Mouse (Mus musculus) ES-Bruce4 (cell line): Measurements from ENCODE around the gene Rps29. TPM values are rescaled to one million over a fixed set of nuclear protein-coding genes. Genes with fewer than 3 reads are reported as not detected.
"Not testable (repeated sequence)": the region's sequence is repeated elsewhere in the genome, so short reads cannot be mapped to it uniquely, and the experiment has no call there.

ENCODE experiments used
- H3K27ac ChIP-seq: 2 replicates; pipeline ENCODE4 v1.5.1; 2012; ENCODE audit warnings: low read length, inconsistent platforms; ENCODE audit not compliant: insufficient read depth
- H3K27me3 ChIP-seq: 2 replicates; pipeline ENCODE4 v1.6.1; 2012; ENCODE audit warnings: mild to moderate bottlenecking, low read length, inconsistent platforms; ENCODE audit not compliant: control insufficient read depth, poor library complexity, insufficient read depth, severe bottlenecking
- H3K36me3 ChIP-seq: 2 replicates; pipeline ENCODE4 v1.6.1; 2012; ENCODE audit warnings: inconsistent platforms, mild to moderate bottlenecking, low read length, moderate library complexity; ENCODE audit not compliant: control insufficient read depth, poor library complexity, insufficient read depth, severe bottlenecking
- H3K4me1 ChIP-seq: one replicate; pipeline ENCODE4 v1.8.1; 2011; ENCODE audit warnings: low read length; ENCODE audit not compliant: control insufficient read depth, insufficient read depth
- H3K4me3 ChIP-seq: 2 replicates; pipeline ENCODE4 v1.5.1; 2011; ENCODE audit warnings: low read depth, mild to moderate bottlenecking, low read length
- H3K9ac ChIP-seq: 2 replicates; pipeline ENCODE4 v1.6.1; 2012; ENCODE audit warnings: low read depth, mild to moderate bottlenecking, inconsistent platforms; ENCODE audit not compliant: poor library complexity, severe bottlenecking
- H3K9me3 ChIP-seq: replicated peaks from 2 replicates; pipeline ENCODE4 v1.6.1; 2012; ENCODE audit warnings: mild to moderate bottlenecking, low read length, inconsistent platforms; ENCODE audit not compliant: control insufficient read depth, poor library complexity, insufficient read depth, severe bottlenecking
- CTCF ChIP-seq: IDR thresholded peaks from one replicate; pipeline ENCODE4 v1.8.1; 2011; ENCODE audit warnings: low read depth, low read length
- EP300 ChIP-seq: IDR thresholded peaks from 2 replicates; pipeline ENCODE4 v1.6.1; 2011; ENCODE audit warnings: low read depth, low read length; ENCODE audit not compliant: insufficient read depth
- POLR2A ChIP-seq: IDR thresholded peaks from one replicate; pipeline ENCODE4 v1.8.1; 2011; ENCODE audit warnings: low read length; ENCODE audit not compliant: insufficient read depth
- polyA plus RNA-seq: library from polyadenylated mRNA; stranded (reverse); fragments of >200 nt; gene quantifications from 2 replicates; pipeline ENCODE4 v1.2.4, GENCODE M21; 2011; ENCODE audit warnings: low read depth; ENCODE audit not compliant: missing spikeins, insufficient read depth, insufficient read length

The Rps29 gene
- polyA plus RNA-seq, 1 experiment, result 1,335 TPM

- no peak within 1 kb of the TSS for H3K27ac ChIP-seq
- H3K27me3 ChIP-seq, result no peaks in the 10 kb centered on the region
- no peaks in the 10 kb centered on the region for H3K9me3 ChIP-seq
- H3K4me1 ChIP-seq, result peaks cover 2% of the 10 kb centered on the region
- H3K9ac ChIP-seq, result peak within 1 kb of the TSS; percentile 62
- H3K4me3 ChIP-seq, result peak within 1 kb of the TSS; percentile 86
- peak; percentile 62 for TF ChIP-seq POLR2A
- TF ChIP-seq CTCF, result no peak
- TF ChIP-seq EP300, result 0 out of 2 replicates have a peak, but pooled peaks have one; percentile 14
- H3K36me3 ChIP-seq, result no peaks in the 10 kb centered on the region
These were observed 9.6 kb upstream of the Rps29 start, which contains the start of gene Lrr1 for GRCm38 (mm10) chr12:69168461-69169106. TSS of gene Lrr1 (plus strand) at chr12:69168814.

GRCm38 (mm10) chr12:69167656-69168460 lies 8.9 kb upstream of the Rps29 start:
- H3K9ac ChIP-seq, result peak overlapping the region; percentile 62
- H3K4me1 ChIP-seq, result peaks cover 2% of the 10 kb centered on the region
- peak overlapping the region; percentile 86 for H3K4me3 ChIP-seq
- H3K9me3 ChIP-seq, result no peaks in the 10 kb centered on the region
- no peak for TF ChIP-seq CTCF
- TF ChIP-seq EP300, result no peak
- peak; percentile 44 for TF ChIP-seq POLR2A
- no peak overlapping the region for H3K27ac ChIP-seq
- no peaks in the 10 kb centered on the region for H3K27me3 ChIP-seq
- H3K36me3 ChIP-seq, result no peaks in the 10 kb centered on the region

- not testable (repeated sequence) for H3K9ac ChIP-seq, H3K27ac ChIP-seq, H3K4me3 ChIP-seq, H3K27me3 ChIP-seq, H3K4me1 ChIP-seq, H3K9me3 ChIP-seq, H3K36me3 ChIP-seq
These were observed 8.0 kb upstream of the Rps29 start for GRCm38 (mm10) chr12:69166861-69167581.

- H3K27me3 ChIP-seq, result no peaks in the 10 kb centered on the region
These were observed 5.9 kb upstream of the Rps29 start for GRCm38 (mm10) chr12:69164904-69165303.

DNA sequence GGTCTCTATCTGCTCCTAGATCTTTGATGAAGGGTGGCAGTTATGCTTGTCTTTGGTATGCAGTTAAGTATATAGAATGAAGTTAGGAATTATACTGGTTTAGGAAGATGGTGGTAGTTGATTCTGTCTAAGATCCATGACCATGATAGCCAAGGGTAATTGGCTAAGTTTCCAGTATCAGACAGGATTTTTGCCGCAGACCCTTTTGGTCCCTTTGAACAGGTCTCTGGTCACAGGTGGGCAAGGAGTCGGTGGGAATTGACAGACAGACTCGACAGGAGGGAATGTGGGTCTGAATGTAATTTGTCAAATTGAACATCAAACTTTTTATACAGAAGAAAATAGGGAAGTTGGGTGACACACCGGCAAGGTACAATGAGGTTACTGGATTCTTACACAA lies 4.6 kb upstream of the Rps29 start:
- not testable (repeated sequence) for H3K27ac ChIP-seq, H3K27me3 ChIP-seq, H3K9ac ChIP-seq, H3K4me1 ChIP-seq, H3K4me3 ChIP-seq, H3K9me3 ChIP-seq, H3K36me3 ChIP-seq

More at GRCm38 (mm10) chr12:69164904-69165303, 5.9 kb upstream of the Rps29 start:
- Histone ChIP-seq H3K9me3 (no peaks in the 10 kb centered on the region), H3K4me1 (peaks cover 2% of the 10 kb centered on the region), H3K9ac (no peak overlapping the region), H3K27ac (no peak overlapping the region), H3K36me3 (no peaks in the 10 kb centered on the region), H3K4me3 (no peak overlapping the region)
- TF ChIP-seq CTCF, result no peak
- no peak for TF ChIP-seq EP300
- TF ChIP-seq POLR2A, result no peak

DNA sequence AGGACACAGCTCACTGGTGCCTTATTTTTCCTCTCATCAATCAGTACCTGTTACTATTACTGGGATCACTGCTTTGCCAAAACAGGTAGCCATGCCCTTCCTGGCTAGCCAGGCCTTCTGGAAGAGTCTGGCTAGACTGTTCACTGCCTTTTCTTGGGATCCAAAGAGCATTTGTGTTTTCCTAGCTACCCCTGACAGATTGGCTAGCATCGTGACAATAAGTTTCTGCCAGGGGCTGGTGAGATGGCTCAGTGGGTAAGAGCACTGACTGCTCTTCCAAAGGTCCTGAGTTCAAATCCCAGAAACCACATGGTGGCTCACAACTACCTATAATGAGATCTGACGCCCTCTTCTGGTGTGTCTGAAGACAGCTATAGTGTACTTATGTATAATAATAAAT lies 1.7 kb upstream of the Rps29 start:
- peaks cover 26% of the 10 kb centered on the region for H3K36me3 ChIP-seq
- H3K9ac ChIP-seq, H3K27ac ChIP-seq, H3K4me1 ChIP-seq, H3K9me3 ChIP-seq, H3K4me3 ChIP-seq, H3K27me3 ChIP-seq: not testable (repeated sequence)
